In genomic region chr2:158696451-158696850, GRCm38 (mm10) we compare ENCODE assay signal across 18 mouse cellular contexts. TPM values are rescaled to one million over a fixed set of nuclear protein-coding genes. Genes with fewer than 3 reads are reported as not detected.
DNase-seq lines count a peak whose midpoint lies in the region; ATAC-seq and TF ChIP-seq lines count a peak whose summit lies in the region.
"Had no signal": no experiment of that assay in that cellular context is flagged by ENCODE, and none has a peak within 500 bp of the region (broad histone marks: within the 10 kb centered on the region; RNA-seq: fewer than 3 reads in every experiment).

No protein-coding gene starts in this region.

- no peak overlapping the region for H3K27ac ChIP-seq in heart, embryonic 11.5 days (ENCODE audit: low read depth, low read length)
- peak overlapping the region; percentile 1; the same call in 1 of the 2 replicates for H3K27ac ChIP-seq in liver, adult 2 months (replicated peaks; ENCODE audit: insufficient read depth, low read depth, low read length)
- no peak overlapping the region for H3K27ac ChIP-seq in liver, embryonic 12.5 days
- H3K27ac ChIP-seq: embryonic facial prominence, embryonic 12.5 days; forebrain, embryonic 15.5 days; heart, embryonic 15.5 days; hindbrain, embryonic 15.5 days had no signal

- no peaks in the 10 kb centered on the region for H3K27me3 ChIP-seq in heart, embryonic 11.5 days (ENCODE audit: control insufficient read depth, insufficient read depth, low read length)
- H3K27me3 ChIP-seq in liver, adult 2 months (ENCODE audit: control insufficient read depth, insufficient read depth, low read length): no peaks in the 10 kb centered on the region
- no peaks in the 10 kb centered on the region for H3K27me3 ChIP-seq in liver, embryonic 12.5 days (replicated peaks)
- H3K27me3 ChIP-seq: embryonic facial prominence, embryonic 12.5 days; forebrain, embryonic 15.5 days; heart, embryonic 15.5 days; hindbrain, embryonic 15.5 days had no signal

- no peak for TF ChIP-seq CTCF in liver, adult 2 months (IDR thresholded peaks at IDR 0.05; ENCODE audit: low read depth, low read length)

- H3K79me2 ChIP-seq in liver, adult 2 months (ENCODE audit: control insufficient read depth, insufficient read depth, low read length): no peaks in the 10 kb centered on the region

- ATAC-seq in heart, embryonic 11.5 days (replicated peaks; ENCODE audit: insufficient number of reproducible peaks, low FRiP score, low TSS enrichment): no peak
- ATAC-seq in liver, embryonic 12.5 days: no peak
- ATAC-seq: forebrain, embryonic 15.5 days had no signal

- 84% methylated on average over 6 of the region's 6 CpGs for WGBS in heart, embryonic 11.5 days (ENCODE audit: insufficient replicate concordance)
- WGBS in liver, adult 2 months: 76% methylated on average over 6 of the region's 6 CpGs
- 70% methylated on average over 6 of the region's 6 CpGs for WGBS in liver, embryonic 12.5 days (ENCODE audit: insufficient replicate concordance)

- no peaks in the 10 kb centered on the region for H3K36me3 ChIP-seq in heart, embryonic 11.5 days (ENCODE audit: control insufficient read depth, insufficient read depth, low read length)
- no peaks in the 10 kb centered on the region for H3K36me3 ChIP-seq in liver, adult 2 months (ENCODE audit: control insufficient read depth, insufficient read depth, low read length)
- H3K36me3 ChIP-seq in liver, embryonic 12.5 days: no peaks in the 10 kb centered on the region
- H3K36me3 ChIP-seq: embryonic facial prominence, embryonic 12.5 days; forebrain, embryonic 15.5 days; heart, embryonic 15.5 days; hindbrain, embryonic 15.5 days had no signal

- TF ChIP-seq POLR2A in liver, adult 2 months (IDR thresholded peaks at IDR 0.05; ENCODE audit: extremely low read depth, insufficient read depth, low read length): no peak

- peak; percentile 94 for DNase-seq in heart, adult 11 months
- no peak for DNase-seq in liver, adult 2 months (ENCODE audit: extremely low read depth, low read depth, low spot score)
- DNase-seq in lung, postnatal 10 days: peak; percentile 40
- DNase-seq in lung, postnatal 4 days: no peak
- DNase-seq in thymus, postnatal 0 days (ENCODE audit: low spot score): no peak
- DNase-seq: adrenal gland, postnatal 10 days; cerebellum, adult 11-12 months; cerebellum, adult 9-10 months; cerebellum, postnatal 25 days; gastrocnemius, postnatal 10 days; heart, postnatal 14 days had no signal

- no peak overlapping the region for H3K9ac ChIP-seq in heart, embryonic 11.5 days (ENCODE audit: low read depth, low read length)
- no peak overlapping the region for H3K9ac ChIP-seq in liver, adult 2 months (ENCODE audit: low read depth, low read length)
- H3K9ac ChIP-seq in liver, embryonic 12.5 days: no peak overlapping the region
- H3K9ac ChIP-seq: embryonic facial prominence, embryonic 12.5 days; forebrain, embryonic 15.5 days; heart, embryonic 15.5 days; hindbrain, embryonic 15.5 days had no signal

- no peaks in the 10 kb centered on the region for H3K9me3 ChIP-seq in heart, embryonic 11.5 days (replicated peaks; ENCODE audit: control insufficient read depth, low read length)
- H3K9me3 ChIP-seq in liver, embryonic 12.5 days (replicated peaks): no peaks in the 10 kb centered on the region
- H3K9me3 ChIP-seq: embryonic facial prominence, embryonic 12.5 days; forebrain, embryonic 15.5 days; heart, embryonic 10.5 days; heart, embryonic 15.5 days; hindbrain, embryonic 15.5 days had no signal

- H3K4me3 ChIP-seq in heart, embryonic 11.5 days (ENCODE audit: low read depth, low read length): no peak overlapping the region
- no peak overlapping the region for H3K4me3 ChIP-seq in liver, adult 2 months (ENCODE audit: insufficient read depth, low read depth, low read length)
- H3K4me3 ChIP-seq in liver, embryonic 12.5 days: no peak overlapping the region
- H3K4me3 ChIP-seq: embryonic facial prominence, embryonic 12.5 days; forebrain, embryonic 15.5 days; heart, embryonic 10.5 days; heart, embryonic 15.5 days; hindbrain, embryonic 15.5 days had no signal

- H3K4me2 ChIP-seq in heart, embryonic 11.5 days: no peak overlapping the region
- no peak overlapping the region for H3K4me2 ChIP-seq in liver, embryonic 12.5 days
- H3K4me2 ChIP-seq: embryonic facial prominence, embryonic 12.5 days; forebrain, embryonic 15.5 days; heart, embryonic 15.5 days; hindbrain, embryonic 15.5 days had no signal

- H3K4me1 ChIP-seq in heart, embryonic 11.5 days (ENCODE audit: control insufficient read depth, insufficient read depth, low read length): no peaks in the 10 kb centered on the region
- no peaks in the 10 kb centered on the region for H3K4me1 ChIP-seq in liver, adult 2 months (ENCODE audit: control insufficient read depth, insufficient read depth, low read length)
- no peaks in the 10 kb centered on the region for H3K4me1 ChIP-seq in liver, embryonic 12.5 days
- H3K4me1 ChIP-seq: forebrain, embryonic 15.5 days had no signal

RNA-seq across cellular contexts. Expression of gene Ppp1r16b, which starts 31.3 kb away (rescaled TPM):
- 4.5 TPM in 2 replicates for polyA plus RNA-seq in heart, embryonic 11.5 days (2014; fragmentation: Nextera tagmentation; extraction: Ambion mirVana)
- 2.4 and 3.4 TPM in 2 replicates for total RNA-seq in liver, adult 2 months (2014; rRNA removed)
- polyA plus RNA-seq in liver, adult 2 months (2012; rRNA removed): 0.70 and 0.99 TPM in 2 replicates
- polyA plus RNA-seq in liver, embryonic 12.5 days (2016; fragmentation: Nextera tagmentation; extraction: Ambion mirVana): 1.9 and 2.0 TPM in 2 replicates
- 45.4 and 58.3 TPM in 2 replicates for polyA plus RNA-seq in thymus, postnatal 0 days (2015; fragmentation: Nextera tagmentation; extraction: Ambion mirVana)

Comparison
In these comparisons a context has a peak if more than half of its experiments do, and no peak if none do; other contexts are left out.
1. DNase-seq: peak in heart, adult 11 months (single experiment) and lung, postnatal 10 days (single experiment); none in liver, adult 2 months (single experiment), lung, postnatal 4 days (0 of 2) and thymus, postnatal 0 days (single experiment).